Mouse (Mus musculus): ENCODE data around the gene Myl9. TPM values are rescaled to one million over a fixed set of nuclear protein-coding genes. Genes with fewer than 3 reads are reported as not detected.

Myl9 gene
- total RNA-seq, 4 experiments from 2014 or later: 40.0 to 70.3 (median 65.6) TPM

Other genes with a start within 250 kb of the Myl9 start
- 10 to 100 TPM; 20.3 to 23.3 (median 22.2) TPM for gene Aar2, start 227.8 kb upstream of the Myl9 start, total RNA-seq (2022)
- 10 to 100 TPM; 29.1 to 42.6 (median 32.1) TPM for gene Dlgap4, start 161.7 kb upstream of the Myl9 start, total RNA-seq (2022)
- under 1 TPM; 0.47 to 0.55 (median 0.51) TPM for gene Tgif2, start 64.6 kb downstream of the Myl9 start, total RNA-seq (2022)
- 1 to 10 TPM in 1 of 4 experiments, under 1 TPM in 3; 0.40 to 1.4 (median 0.56) TPM for gene 4930518I15Rik, start 82.5 kb downstream of the Myl9 start, total RNA-seq (2022)
- gene Rab5if, start 87.7 kb downstream of the Myl9 start, total RNA-seq (2022): 100 to 1,000 TPM in 2 of 4 experiments, 10 to 100 TPM in 2; 90.3 to 107 (median 102) TPM
- gene Sla2, start 111.8 kb downstream of the Myl9 start, total RNA-seq (2022): under 1 TPM in 1 of 4 experiments, not detected in 3; 0.09 TPM
- gene Ndrg3, start 216.6 kb downstream of the Myl9 start, total RNA-seq (2022): 10 to 100 TPM; 21.7 to 24.5 (median 22.1) TPM
- gene Dsn1, start 231.7 kb downstream of the Myl9 start, total RNA-seq (2022): 1 to 10 TPM; 1.1 to 2.2 (median 1.6) TPM

All from heart, adult 8-10 months (tissue).